32 mouse cellular contexts compared by ENCODE assay signal in genomic region chr12:119415900-119416299, GRCm38 (mm10).
A peak's percentile ranks its signal among the peaks of the same experiment; 100 is the strongest.
DNase-seq lines count a peak whose midpoint lies in the region; ATAC-seq lines count a peak whose summit lies in the region.
"Had no signal": no experiment of that assay in that cellular context is flagged by ENCODE, and none has a peak within 500 bp of the region (broad histone marks: within the 10 kb centered on the region; RNA-seq: fewer than 3 reads in every experiment).

No protein-coding gene starts in this region.

- H3K36me3 ChIP-seq in liver, embryonic 13.5 days: no peaks in the 10 kb centered on the region
- H3K36me3 ChIP-seq in liver, embryonic 15.5 days (replicated peaks): no peaks in the 10 kb centered on the region
- H3K36me3 ChIP-seq: embryonic facial prominence, embryonic 12.5 days; embryonic facial prominence, embryonic 15.5 days; forebrain, embryonic 10.5 days; G1E; heart, embryonic 12.5 days; heart, embryonic 15.5 days had no signal

- H3K27ac ChIP-seq in liver, embryonic 13.5 days: no peak overlapping the region
- no peak overlapping the region for H3K27ac ChIP-seq in liver, embryonic 15.5 days (replicated peaks)
- H3K27ac ChIP-seq: embryonic facial prominence, embryonic 12.5 days; embryonic facial prominence, embryonic 15.5 days; forebrain, embryonic 10.5 days; forebrain, embryonic 13.5 days; gastrocnemius, adult 2 months; heart, embryonic 15.5 days; hindbrain, embryonic 14.5 days; hindbrain, postnatal 0 days had no signal

- intact Hi-C loops in heart, postnatal 25 days (cut with DNase I): no loop called here

- 47% methylated on average over 2 of the region's 2 CpGs for WGBS in liver, embryonic 13.5 days (ENCODE audit: insufficient replicate concordance)
- 31% methylated on average over 2 of the region's 2 CpGs for WGBS in liver, embryonic 15.5 days (ENCODE audit: insufficient replicate concordance)

- H3K4me2 ChIP-seq in liver, embryonic 13.5 days: no peak overlapping the region
- no peak overlapping the region for H3K4me2 ChIP-seq in liver, embryonic 15.5 days
- H3K4me2 ChIP-seq: embryonic facial prominence, embryonic 12.5 days; embryonic facial prominence, embryonic 15.5 days; forebrain, embryonic 13.5 days; heart, embryonic 12.5 days; heart, embryonic 15.5 days; hindbrain, embryonic 14.5 days had no signal

- ATAC-seq in liver, embryonic 13.5 days (ENCODE audit: low read depth): peak; percentile 71; the same call in 1 of the 2 replicates
- ATAC-seq in liver, embryonic 15.5 days (ENCODE audit: insufficient read depth): peak; percentile 42; the same call in 1 of the 2 replicates
- 0 out of 2 replicates have a peak, but pooled peaks have one; percentile 50 for ATAC-seq in megakaryocyte progenitor cell, adult 5-6 weeks (replicated peaks; ENCODE audit: poor library complexity)
- ATAC-seq: forebrain, embryonic 13.5 days; forebrain, embryonic 16.5 days; hindbrain, postnatal 0 days; inflammation-experienced regulatory T-cells, adult 6 months; Patski had no signal

- no peaks in the 10 kb centered on the region for H3K27me3 ChIP-seq in liver, embryonic 13.5 days
- no peaks in the 10 kb centered on the region for H3K27me3 ChIP-seq in liver, embryonic 15.5 days
- H3K27me3 ChIP-seq: CH12.LX; embryonic facial prominence, embryonic 12.5 days; embryonic facial prominence, embryonic 15.5 days; forebrain, embryonic 13.5 days; heart, embryonic 12.5 days; heart, embryonic 15.5 days had no signal

- H3K4me3 ChIP-seq in liver, embryonic 13.5 days (replicated peaks): no peak overlapping the region
- H3K4me3 ChIP-seq in liver, embryonic 15.5 days (replicated peaks): no peak overlapping the region
- H3K4me3 ChIP-seq: embryonic facial prominence, embryonic 12.5 days; embryonic facial prominence, embryonic 15.5 days; erythroblast, embryonic 14.5 days; forebrain, embryonic 10.5 days; forebrain, embryonic 13.5 days; gastrocnemius, adult 2 months; heart, embryonic 12.5 days; heart, embryonic 15.5 days had no signal

- H3K4me1 ChIP-seq in liver, embryonic 13.5 days (replicated peaks): no peaks in the 10 kb centered on the region
- no peaks in the 10 kb centered on the region for H3K4me1 ChIP-seq in liver, embryonic 15.5 days (replicated peaks)
- H3K4me1 ChIP-seq: embryonic facial prominence, embryonic 12.5 days; embryonic facial prominence, embryonic 15.5 days; forebrain, embryonic 10.5 days; forebrain, embryonic 13.5 days; heart, embryonic 12.5 days; heart, embryonic 15.5 days had no signal

- no peak for DNase-seq in liver, embryonic 13.5 days
- DNase-seq in liver: no peak
- DNase-seq in gastrocnemius, postnatal 10 days: no peak
- DNase-seq in heart, postnatal 25 days (ENCODE audit: low spot score): no peak
- DNase-seq in embryo, embryonic 9.5 days (ENCODE audit: extremely low spot score): no peak
- DNase-seq: adrenal gland, adult 8-10 months; adrenal gland, postnatal 25 days; B cell, adult 2 months; cerebellum, adult 11-12 months; cerebellum, adult 8-10 months; cerebellum, postnatal 14 days; gastrocnemius, adult 2 months; gastrocnemius, postnatal 25 days; heart, adult 18-20 months; heart, postnatal 10 days; heart, postnatal 4 days had no signal

- no peaks in the 10 kb centered on the region for H3K9me3 ChIP-seq in liver, embryonic 13.5 days (replicated peaks)
- no peaks in the 10 kb centered on the region for H3K9me3 ChIP-seq in liver, embryonic 15.5 days (replicated peaks)
- H3K9me3 ChIP-seq: embryonic facial prominence, embryonic 12.5 days; embryonic facial prominence, embryonic 15.5 days; forebrain, embryonic 10.5 days; forebrain, embryonic 13.5 days; G1E; heart, embryonic 12.5 days; heart, embryonic 15.5 days had no signal

- no peak overlapping the region for H3K9ac ChIP-seq in liver, embryonic 13.5 days
- no peak overlapping the region for H3K9ac ChIP-seq in liver, embryonic 15.5 days
- H3K9ac ChIP-seq: embryonic facial prominence, embryonic 12.5 days; embryonic facial prominence, embryonic 15.5 days; forebrain, embryonic 13.5 days; heart, embryonic 12.5 days; heart, embryonic 15.5 days; hindbrain, embryonic 14.5 days had no signal
